Mouse (Mus musculus) heart, adult 2 months (tissue): ENCODE measurements around the gene Gpr174.

ENCODE experiments used
- CTCF ChIP-seq: fragments of 200-600 bp; IDR thresholded peaks from 2 replicates; pipeline ENCODE4 v1.8.1; 2022; ENCODE audit warnings: antibody characterized with exemption, mild to moderate bottlenecking, moderate library complexity
- POLR2A ChIP-seq: fragments of 200-500 bp; IDR thresholded peaks from 2 replicates; pipeline ENCODE4 v1.6.1; 2011; ENCODE audit warnings: mild to moderate bottlenecking, low read depth, low read length, control low read depth; ENCODE audit not compliant: insufficient read depth

- TF ChIP-seq CTCF, result no peak
- TF ChIP-seq POLR2A, result no peak
These were observed 5.3 kb upstream of the Gpr174 start for GRCm38 (mm10) chrX:107250390-107250789.
